Mouse (Mus musculus) MEL (cell line): ENCODE results near the gene Pdzd2. TPM values are rescaled to one million over a fixed set of nuclear protein-coding genes. Genes with fewer than 3 reads are reported as not detected.

Experiments
- DNase-seq: peaks from one replicate; pipeline ENCODE4 v3.0.0; 2011; ENCODE audit warnings: low read depth, low spot score
- H3K27ac ChIP-seq: 2 replicates; pipeline ENCODE4 v1.5.1; 2012; ENCODE audit warnings: low read depth, mild to moderate bottlenecking, control low read depth, low read length, moderate library complexity; ENCODE audit not compliant: control insufficient read depth
- H3K27me3 ChIP-seq, 2 experiments: fragments of 150-350 bp in 1 of 2; sonication (generic) in 1 of 2; 2 replicates each; pipeline ENCODE4 v1.6.1; 2012; ENCODE audit warnings: low read length in 2 of 2, mild to moderate bottlenecking in 2 of 2, improper control_type of control experiment in 1 of 2, moderate library complexity in 1 of 2; ENCODE audit not compliant: insufficient read depth in 2 of 2, control insufficient read depth in 1 of 2
- H3K36me3 ChIP-seq, 2 experiments: 2 replicates each; pipeline ENCODE4 v1.6.1; 2012 to 2014; ENCODE audit warnings: low read length in 2 of 2, improper control_type of control experiment in 1 of 2, inconsistent platforms in 1 of 2, mild to moderate bottlenecking in 1 of 2; ENCODE audit not compliant: insufficient read depth in 2 of 2, control insufficient read depth in 1 of 2
- H3K4me1 ChIP-seq, 2 experiments: fragments of 150-350 bp in 1 of 2; sonication (generic) in 1 of 2; 2 replicates each; pipeline ENCODE4 v1.6.1; 2012; ENCODE audit warnings: low read length in 2 of 2, improper control_type of control experiment in 1 of 2, mild to moderate bottlenecking in 1 of 2; ENCODE audit not compliant: insufficient read depth in 2 of 2, control insufficient read depth in 1 of 2
- H3K4me3 ChIP-seq, 2 experiments: fragments of 150-350 bp in 1 of 2; sonication (generic) in 1 of 2; 2 replicates each; pipeline ENCODE4 v1.5.1; 2012; ENCODE audit warnings: low read depth in 2 of 2, low read length in 2 of 2, mild to moderate bottlenecking in 2 of 2, moderate library complexity in 2 of 2, control low read depth in 1 of 2, improper control_type of control experiment in 1 of 2; ENCODE audit not compliant: control insufficient read depth in 1 of 2, insufficient read depth in 1 of 2
- H3K79me2 ChIP-seq: 2 replicates; pipeline ENCODE4 v1.6.1; 2012; ENCODE audit warnings: mild to moderate bottlenecking, low read length, moderate library complexity; ENCODE audit not compliant: control insufficient read depth, poor library complexity, insufficient read depth
- H3K9ac ChIP-seq: 2 replicates; pipeline ENCODE4 v1.6.1; 2012; ENCODE audit warnings: low read depth, mild to moderate bottlenecking, control low read depth, low read length, moderate library complexity; ENCODE audit not compliant: control insufficient read depth, poor library complexity, severe bottlenecking
- H3K9me3 ChIP-seq: fragments of 150-350 bp; sonication (generic); replicated peaks from 2 replicates; pipeline ENCODE4 v1.6.1; 2012; ENCODE audit warnings: mild to moderate bottlenecking, low read length, improper control_type of control experiment, moderate library complexity; ENCODE audit not compliant: insufficient read depth
- CHD2 ChIP-seq: IDR thresholded peaks from 2 replicates; pipeline ENCODE4 v1.6.1; 2011; ENCODE audit warnings: low read length, improper control_type of control experiment
- CTCF ChIP-seq, 3 experiments: IDR thresholded peaks in 2 of 3; conservative IDR thresholded peaks in 1 of 3; 2 replicates each; pipeline ENCODE4 v1.5.1; 2011 to 2012; ENCODE audit warnings: low read length in 3 of 3, low read depth in 2 of 3, mild to moderate bottlenecking in 2 of 3, improper control_type of control experiment in 1 of 3, inconsistent platforms in 1 of 3, mixed read lengths in 1 of 3, moderate library complexity in 1 of 3; ENCODE audit not compliant: control insufficient read depth in 1 of 3, insufficient read depth in 1 of 3, poor library complexity in 1 of 3, severe bottlenecking in 1 of 3
- E2F4 ChIP-seq: IDR thresholded peaks from 2 replicates; pipeline ENCODE4 v1.6.1; 2011; ENCODE audit warnings: low read depth, low read length, improper control_type of control experiment, borderline replicate concordance
- ELF1 ChIP-seq: IDR thresholded peaks from 2 replicates; pipeline ENCODE4 v1.6.1; 2014; ENCODE audit warnings: low read depth, mild to moderate bottlenecking, inconsistent platforms, low read length, improper control_type of control experiment, moderate library complexity
- EP300 ChIP-seq, 2 experiments: IDR thresholded peaks; 2 replicates each; pipeline ENCODE4 v1.6.1; 2011; ENCODE audit warnings: improper control_type of control experiment in 2 of 2, low read length in 2 of 2, low read depth in 1 of 2, mild to moderate bottlenecking in 1 of 2
- ETS1 ChIP-seq: IDR thresholded peaks from 2 replicates; pipeline ENCODE4 v1.6.1; 2012; ENCODE audit warnings: low read depth, mild to moderate bottlenecking, inconsistent platforms, low read length, improper control_type of control experiment, moderate library complexity
- HCFC1 ChIP-seq: IDR thresholded peaks from 2 replicates; pipeline ENCODE4 v1.6.1; 2012; ENCODE audit warnings: low read depth, mild to moderate bottlenecking, inconsistent platforms, low read length, improper control_type of control experiment, moderate library complexity
- JUND ChIP-seq: IDR thresholded peaks from 2 replicates; pipeline ENCODE4 v1.6.1; 2011; ENCODE audit warnings: low read depth, mild to moderate bottlenecking, improper control_type of control experiment, low read length
- MAX ChIP-seq: IDR thresholded peaks from 2 replicates; pipeline ENCODE4 v1.6.1; 2011; ENCODE audit warnings: low read length, improper control_type of control experiment
- MAZ ChIP-seq: IDR thresholded peaks from 2 replicates; pipeline ENCODE4 v1.6.1; 2012; ENCODE audit warnings: low read depth, mild to moderate bottlenecking, inconsistent platforms, low read length, improper control_type of control experiment
- MXI1 ChIP-seq: IDR thresholded peaks from 2 replicates; pipeline ENCODE4 v1.6.1; 2011; ENCODE audit warnings: mild to moderate bottlenecking, low read depth, low read length, improper control_type of control experiment
- MYC ChIP-seq: IDR thresholded peaks from 2 replicates; pipeline ENCODE4 v1.6.1; 2011; ENCODE audit warnings: low read depth, mild to moderate bottlenecking, low read length, improper control_type of control experiment, moderate library complexity
- NELFE ChIP-seq: IDR thresholded peaks from 2 replicates; pipeline ENCODE4 v1.6.1; 2011; ENCODE audit warnings: low read depth, low read length, improper control_type of control experiment
- POLR2AphosphoS2 ChIP-seq: IDR thresholded peaks from 2 replicates; pipeline ENCODE4 v1.6.1; 2011; ENCODE audit warnings: low read length, improper control_type of control experiment
- RAD21 ChIP-seq: IDR thresholded peaks from 2 replicates; pipeline ENCODE4 v1.6.1; 2011; ENCODE audit warnings: mild to moderate bottlenecking, low read depth, low read length, improper control_type of control experiment
- RCOR1 ChIP-seq: IDR thresholded peaks from 2 replicates; pipeline ENCODE4 v1.6.1; 2012; ENCODE audit warnings: low read depth, mild to moderate bottlenecking, inconsistent platforms, low read length, improper control_type of control experiment
- SIN3A ChIP-seq: IDR thresholded peaks from 2 replicates; pipeline ENCODE4 v1.6.1; 2012; ENCODE audit warnings: low read length, improper control_type of control experiment, inconsistent platforms
- SMC3 ChIP-seq: IDR thresholded peaks from 2 replicates; pipeline ENCODE4 v1.6.1; 2011; ENCODE audit warnings: low read depth, low read length, improper control_type of control experiment
- TAL1 ChIP-seq: IDR thresholded peaks from 2 replicates; pipeline ENCODE4 v1.6.1; 2012; ENCODE audit warnings: mild to moderate bottlenecking, inconsistent platforms, low read length, moderate library complexity, mixed read lengths
- UBTF ChIP-seq: IDR thresholded peaks from 2 replicates; pipeline ENCODE4 v1.6.1; 2012; ENCODE audit warnings: low read depth, mild to moderate bottlenecking, inconsistent platforms, low read length, improper control_type of control experiment, moderate library complexity, borderline replicate concordance; ENCODE audit not compliant: insufficient read depth
- ZC3H11A ChIP-seq: IDR thresholded peaks from 2 replicates; pipeline ENCODE4 v1.6.1; 2012; ENCODE audit warnings: low read depth, mild to moderate bottlenecking, inconsistent platforms, low read length, improper control_type of control experiment
- ZKSCAN1 ChIP-seq: IDR thresholded peaks from 2 replicates; pipeline ENCODE4 v1.6.1; 2012; ENCODE audit warnings: low read depth, mild to moderate bottlenecking, inconsistent platforms, low read length, improper control_type of control experiment, moderate library complexity
- ZMIZ1 ChIP-seq: IDR thresholded peaks from 2 replicates; pipeline ENCODE4 v1.6.1; 2012; ENCODE audit warnings: low read depth, mild to moderate bottlenecking, inconsistent platforms, low read length, improper control_type of control experiment, moderate library complexity
- ZNF384 ChIP-seq: IDR thresholded peaks from 2 replicates; pipeline ENCODE4 v1.6.1; 2012; ENCODE audit warnings: low read depth, mild to moderate bottlenecking, inconsistent platforms, low read length, improper control_type of control experiment
- polyA plus RNA-seq, 2 experiments: library from polyadenylated mRNA; stranded (reverse) in 1 of 2; unstranded in 1 of 2; fragments of >175 nt in 1 of 2; fragments of >200 nt in 1 of 2; gene quantifications; 2 replicates each; pipeline versions ENCODE4 v1.2.1 to v1.2.4; 2012; ENCODE audit warnings: low replicate concordance in 2 of 2, low read depth in 1 of 2; ENCODE audit not compliant: insufficient read length in 2 of 2, insufficient read depth in 1 of 2, missing spikeins in 1 of 2
- total RNA-seq: library from RNA; depleted of rRNA; stranded (reverse); fragments of 300-350 nt; gene quantifications from 2 replicates; pipeline ENCODE4 v1.2.3, GENCODE M21; 2012

The Pdzd2 gene
- total and polyA plus RNA-seq, 3 experiments: 0.15 to 0.33 TPM; not detected in 1

DNA sequence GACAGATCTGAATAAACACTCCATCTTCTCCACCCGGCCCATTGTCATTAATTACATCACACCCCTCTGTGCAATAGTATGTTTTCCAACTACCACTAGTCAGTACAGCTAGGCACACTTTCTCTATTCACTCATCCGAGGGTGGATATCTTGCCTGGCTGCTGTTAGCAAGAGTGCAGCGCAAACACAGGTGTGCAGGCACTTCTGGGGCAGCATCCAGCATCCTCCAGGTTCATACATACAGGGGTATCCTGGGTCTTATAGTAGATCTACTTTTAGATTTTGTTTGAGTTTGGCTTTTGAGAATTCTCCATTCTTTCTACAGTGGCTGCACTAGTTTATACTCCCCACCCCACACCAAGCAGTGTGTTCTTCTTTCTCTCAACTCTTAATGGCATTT lies 99.9 kb downstream of the Pdzd2 start:
- no peak overlapping the region for H3K9ac ChIP-seq
- H3K79me2 ChIP-seq: no peaks in the 10 kb centered on the region
- H3K4me3 ChIP-seq: no peak overlapping the region
- TF ChIP-seq POLR2AphosphoS2 (no peak), ZKSCAN1 (no peak), CTCF (IDR thresholded peaks at IDR 0.05 in 2 of 3, conservative IDR thresholded peaks at IDR 0.05 in 1 of 3; ENCODE audit: control insufficient read depth in 1 of 3, insufficient read depth in 1 of 3, low read depth in 2 of 3, low read length in 3 of 3, poor library complexity in 1 of 3, severe bottlenecking in 1 of 3) (no peak), ZC3H11A (no peak), RAD21 (no peak), E2F4 (no peak), HCFC1 (no peak), ZMIZ1 (no peak), EP300 (IDR thresholded peaks at IDR 0.05; ENCODE audit: low read depth in 1 of 2, low read length in 2 of 2) (no peak), MXI1 (no peak), SIN3A (no peak), SMC3 (no peak)
- H3K27me3 ChIP-seq: peaks cover 2 to 7% of the 10 kb centered on the region in 2 experiments
- no peaks in the 10 kb centered on the region for H3K9me3 ChIP-seq
- no peaks in the 10 kb centered on the region for H3K36me3 ChIP-seq
- DNase-seq: no peak
- no peaks in the 10 kb centered on the region for H3K4me1 ChIP-seq
- H3K27ac ChIP-seq: no peak overlapping the region

DNA sequence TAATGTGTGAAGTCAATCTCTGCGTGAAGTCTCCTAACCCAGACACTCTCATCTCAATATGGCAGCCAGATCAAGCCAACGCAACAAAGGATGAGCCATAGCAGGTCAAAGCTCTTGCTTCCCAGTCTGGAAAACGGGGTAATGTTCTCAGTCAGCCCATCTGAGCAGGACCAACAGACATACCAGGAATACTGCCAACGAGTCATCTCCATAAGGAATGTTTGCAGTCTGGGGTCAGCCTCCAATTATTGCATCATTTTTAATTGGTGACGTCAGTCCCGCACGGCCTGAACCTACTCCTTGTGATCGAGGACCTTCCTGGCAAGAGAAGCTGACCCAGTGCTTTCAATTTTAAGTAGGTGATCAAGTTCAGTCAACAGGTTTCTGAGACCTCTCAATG lies 100.5 kb downstream of the Pdzd2 start:
- TF ChIP-seq CHD2 (no peak), TAL1 (no peak), EP300 (IDR thresholded peaks at IDR 0.05; ENCODE audit: low read depth in 1 of 2, low read length in 2 of 2) (no peak), POLR2AphosphoS2 (no peak)
- no peak overlapping the region for H3K9ac ChIP-seq
- no peak overlapping the region for H3K27ac ChIP-seq
- DNase-seq: no peak
- H3K36me3 ChIP-seq: no peaks in the 10 kb centered on the region
- H3K9me3 ChIP-seq: no peaks in the 10 kb centered on the region
- no peak overlapping the region for H3K4me3 ChIP-seq
- no peaks in the 10 kb centered on the region for H3K4me1 ChIP-seq
- no peaks in the 10 kb centered on the region for H3K79me2 ChIP-seq
- H3K27me3 ChIP-seq: peaks cover 4 to 7% of the 10 kb centered on the region in 2 experiments

DNA sequence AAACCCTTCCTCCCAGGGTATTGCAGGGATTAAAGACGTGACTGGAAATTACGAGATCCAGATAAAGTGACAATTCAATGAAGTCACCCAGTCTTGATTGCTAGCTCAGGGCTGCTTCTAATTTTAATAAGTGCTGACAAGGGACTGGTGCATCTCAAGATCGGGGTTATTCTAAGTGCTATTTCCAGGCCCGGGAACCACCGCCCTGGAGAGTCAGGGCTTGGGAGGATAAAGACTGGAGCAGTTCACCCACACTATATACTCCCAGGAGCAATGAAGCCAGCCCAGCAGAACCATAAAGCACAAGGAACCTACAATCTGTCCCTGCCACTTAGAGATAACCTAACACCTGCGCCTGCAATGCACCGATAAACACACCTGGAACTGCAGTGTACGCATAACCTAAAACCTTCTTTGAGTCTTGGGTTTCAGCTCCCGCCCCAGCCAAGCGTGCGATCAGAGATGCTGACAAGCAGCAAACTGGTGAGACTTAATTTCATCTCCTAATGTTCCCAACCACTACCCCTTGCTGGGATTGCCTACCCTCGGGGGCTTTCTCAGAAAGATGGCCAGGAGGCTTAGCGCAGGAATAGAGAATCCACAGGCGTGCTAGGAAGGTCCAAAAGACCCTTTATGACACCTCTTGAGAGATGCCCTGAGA lies 101.2 kb downstream of the Pdzd2 start:
- no peak for DNase-seq
- Histone ChIP-seq H3K36me3 (no peaks in the 10 kb centered on the region), H3K27ac (no peak overlapping the region), H3K4me1 (no peaks in the 10 kb centered on the region), H3K79me2 (no peaks in the 10 kb centered on the region), H3K27me3 (peaks cover 4 to 7% of the 10 kb centered on the region in 2 experiments), H3K9ac (no peak overlapping the region), H3K9me3 (no peaks in the 10 kb centered on the region), H3K4me3 (no peak overlapping the region)
- TF ChIP-seq SMC3 (no peak), ELF1 (no peak), MAX (no peak), ZKSCAN1 (no peak), E2F4 (no peak), UBTF (no peak), RCOR1 (no peak), RAD21 (no peak), JUND (no peak), ETS1 (no peak), NELFE (no peak), MYC (no peak), MAZ (no peak), ZNF384 (no peak)
